Mouse (Mus musculus) midbrain, postnatal 0 days (tissue): Measurements from ENCODE around the gene Fh1. TPM values are rescaled to one million over a fixed set of nuclear protein-coding genes. Genes with fewer than 3 reads are reported as not detected.

ENCODE experiments used
- ATAC-seq: fragments of 200-750 bp; cut with Nextera tagmentation; 2 replicates; pipeline ENCODE4 v1.8.0; 2017; ENCODE audit warnings: moderate number of reproducible peaks, mild to moderate bottlenecking, moderate TSS enrichment, moderate library complexity; ENCODE audit not compliant: low FRiP score
- DNase-seq: peaks from one replicate; pipeline ENCODE4 v3.0.0-alpha.2; 2015; ENCODE audit warnings: low spot score
- H3K27ac ChIP-seq: fragments of 300-500 bp; sonication (generic); 2 replicates; pipeline ENCODE4 v1.5.1; 2014; ENCODE audit warnings: low read depth, mild to moderate bottlenecking, low read length, mixed read lengths
- H3K27me3 ChIP-seq: fragments of 300-500 bp; sonication (generic); 2 replicates; pipeline ENCODE4 v1.6.1; 2014; ENCODE audit warnings: low read length, control low read depth, mixed read lengths; ENCODE audit not compliant: insufficient read depth
- H3K36me3 ChIP-seq: fragments of 300-500 bp; sonication (generic); 2 replicates; pipeline ENCODE4 v1.6.1; 2014; ENCODE audit warnings: low read length, control low read depth, mixed read lengths; ENCODE audit not compliant: insufficient read depth
- H3K4me1 ChIP-seq: fragments of 300-500 bp; sonication (generic); 2 replicates; pipeline ENCODE4 v1.6.1; 2014; ENCODE audit warnings: mild to moderate bottlenecking, control low read depth, antibody characterized with exemption, low read length, mixed read lengths; ENCODE audit not compliant: insufficient read depth
- H3K4me2 ChIP-seq: fragments of 300-500 bp; sonication (generic); 2 replicates; pipeline ENCODE4 v1.6.1; 2014; ENCODE audit warnings: low read depth, mild to moderate bottlenecking, low read length, mixed read lengths; ENCODE audit not compliant: poor library complexity, severe bottlenecking
- H3K4me3 ChIP-seq: fragments of 300-500 bp; sonication (generic); 2 replicates; pipeline ENCODE4 v1.5.1; 2014; ENCODE audit warnings: low read depth, mild to moderate bottlenecking, low read length, moderate library complexity
- H3K9ac ChIP-seq: fragments of 300-500 bp; sonication (generic); replicated peaks from 2 replicates; pipeline ENCODE4 v1.6.1; 2014; ENCODE audit warnings: mild to moderate bottlenecking, low read length, moderate library complexity, mixed read lengths; ENCODE audit not compliant: poor library complexity, severe bottlenecking
- H3K9me3 ChIP-seq: fragments of 300-500 bp; sonication (generic); 2 replicates; pipeline ENCODE4 v1.6.1; 2016; ENCODE audit warnings: low read length, control low read depth
- CTCF ChIP-seq: IDR thresholded peaks from 2 replicates; pipeline ENCODE4 v1.5.1; 2016; ENCODE audit warnings: antibody characterized with exemption, mild to moderate bottlenecking
- WGBS: fragments of 180-500 bp; shearing (Covaris S2); extraction: QIAGEN DNeasy Blood & Tissue Kit; methylation state at CpG from one replicate; pipeline ENCODE4 v1.1.7; 2014; 5-methylcytosine and 5-hydroxymethylcytosine counted together
- polyA plus RNA-seq: library from polyadenylated mRNA; unstranded; fragments of >200 nt; fragmentation: Nextera tagmentation; extraction: Ambion mirVana; gene quantifications from 2 replicates; pipeline ENCODE4 v1.2.1, GENCODE M21; 2015
- total RNA-seq: library from RNA; depleted of rRNA; stranded (reverse); fragments of >200 nt; gene quantifications from 2 replicates; pipeline ENCODE4 v1.2.3, GENCODE M21; 2014; rRNA removed

The Fh1 gene
- total RNA-seq (48.8 and 59.2 TPM in 2 replicates), polyA plus RNA-seq (95.0 and 102 TPM in 2 replicates)

DNA sequence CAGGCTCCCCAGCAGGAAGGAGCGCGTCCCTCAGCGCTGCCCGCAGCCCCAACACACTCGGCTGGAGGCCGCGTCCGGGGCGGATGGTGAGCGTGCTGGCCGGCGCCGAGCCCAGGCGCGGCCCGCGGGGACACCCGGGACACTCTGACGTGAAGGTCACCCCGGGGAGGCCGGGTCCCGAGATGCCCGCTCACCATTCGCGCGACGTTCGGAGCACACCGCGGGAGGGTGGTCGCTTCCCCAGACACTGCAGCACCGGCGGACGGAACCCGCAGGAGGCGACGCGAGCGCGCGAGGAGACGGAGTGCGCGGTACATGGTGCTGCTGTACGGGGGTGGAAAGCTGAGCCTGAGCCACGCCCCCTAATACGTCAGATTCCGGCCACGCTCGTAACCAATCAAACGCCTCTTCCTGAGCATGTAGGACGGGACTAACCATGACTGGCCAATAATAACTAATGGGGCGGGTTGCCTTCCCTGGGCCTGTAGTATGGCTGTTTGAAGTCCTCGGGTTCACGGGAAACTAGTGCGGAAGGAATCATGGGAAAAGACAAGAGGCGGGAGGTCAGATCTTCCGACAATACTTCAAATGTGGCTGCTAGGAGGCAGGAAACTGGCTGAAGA, at the start of gene Fh1:
Gene Fh1, minus strand, starts transcription at position 379 of the 623 bp plus-strand sequence.
- no peaks in the 10 kb centered on the region for H3K36me3 ChIP-seq
- WGBS: under 1% methylated on average over 58 of the region's 58 CpGs
- TF ChIP-seq CTCF: no peak; the same call in 1 of the 2 replicates

GRCm38 (mm10) chr1:175675116-175675515, 49.7 kb upstream of the Fh1 start:
- H3K27ac ChIP-seq: no peak overlapping the region
- no peaks in the 10 kb centered on the region for H3K36me3 ChIP-seq
- H3K27me3 ChIP-seq: no peaks in the 10 kb centered on the region
- no peaks in the 10 kb centered on the region for H3K9me3 ChIP-seq
- H3K4me2 ChIP-seq: no peak overlapping the region
- TF ChIP-seq CTCF: no peak
- ATAC-seq: no peak
- H3K9ac ChIP-seq: no peak overlapping the region
- H3K4me1 ChIP-seq: no peaks in the 10 kb centered on the region
- DNase-seq: no peak
- H3K4me3 ChIP-seq: no peak overlapping the region
- WGBS: 84% methylated on average over 6 of the region's 6 CpGs

More for the DNA sequence above, at the start of gene Fh1:
- Histone ChIP-seq H3K27me3 (no peaks in the 10 kb centered on the region), H3K9ac (peak within 1 kb of the TSS; percentile 97), H3K4me1 (peaks cover 4% of the 10 kb centered on the region; the same call in 1 of the 2 replicates), H3K27ac (peak within 1 kb of the TSS; percentile 80), H3K9me3 (no peaks in the 10 kb centered on the region), H3K4me2 (peak within 1 kb of the TSS; percentile 91), H3K4me3 (peak within 1 kb of the TSS; percentile 95)
- ATAC-seq (peak; percentile 100), DNase-seq (peak; percentile 99)

- Histone ChIP-seq H3K27me3 (no peaks in the 10 kb centered on the region), H3K9ac (no peak overlapping the region), H3K4me1 (no peaks in the 10 kb centered on the region), H3K9me3 (no peaks in the 10 kb centered on the region), H3K4me2 (no peak overlapping the region), H3K4me3 (no peak overlapping the region), H3K36me3 (no peaks in the 10 kb centered on the region), H3K27ac (no peak overlapping the region)
- DNase-seq (no peak), ATAC-seq (no peak)
- TF ChIP-seq CTCF: no peak
- 82% methylated on average over 7 of the region's 7 CpGs for WGBS
Observed at GRCm38 (mm10) chr1:175673563-175674325, 48.3 kb upstream of the Fh1 start.

GRCm38 (mm10) chr1:175671626-175672025, 46.2 kb upstream of the Fh1 start:
- Histone ChIP-seq H3K4me1 (no peaks in the 10 kb centered on the region), H3K4me2 (no peak overlapping the region), H3K9ac (no peak overlapping the region), H3K27me3 (no peaks in the 10 kb centered on the region), H3K4me3 (no peak overlapping the region), H3K36me3 (no peaks in the 10 kb centered on the region), H3K9me3 (no peaks in the 10 kb centered on the region), H3K27ac (no peak overlapping the region)
- DNase-seq (peak; percentile 54), ATAC-seq (no peak)
- TF ChIP-seq CTCF: peak; percentile 69
- 29% methylated on average over 1 of the region's 1 CpGs for WGBS

DNA sequence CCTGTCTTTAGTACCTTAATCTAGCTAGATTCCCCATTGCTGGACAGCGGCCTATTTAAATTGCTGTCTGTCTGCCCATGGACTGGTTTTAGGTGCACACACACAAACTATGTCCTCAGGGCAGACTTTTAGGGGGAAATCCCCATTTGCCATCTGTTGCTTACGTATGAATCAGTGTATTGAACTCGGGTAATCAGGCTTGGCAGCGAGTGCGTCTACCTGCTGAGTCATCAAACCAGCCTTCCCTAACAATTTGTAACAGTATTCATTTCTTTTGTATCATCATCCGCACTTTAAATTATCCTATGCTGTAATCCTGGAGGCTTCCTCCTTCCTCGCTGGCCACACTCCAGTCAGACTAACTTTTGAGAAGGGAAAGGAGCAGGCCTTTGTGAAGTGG, 44.6 kb upstream of the Fh1 start:
- H3K4me2 ChIP-seq: no peak overlapping the region
- 66% methylated on average over 7 of the region's 7 CpGs for WGBS
- H3K4me1 ChIP-seq: no peaks in the 10 kb centered on the region
- TF ChIP-seq CTCF: no peak
- no peak for ATAC-seq
- H3K36me3 ChIP-seq: no peaks in the 10 kb centered on the region
- H3K27ac ChIP-seq: no peak overlapping the region
- DNase-seq: no peak
- H3K9me3 ChIP-seq: no peaks in the 10 kb centered on the region
- H3K4me3 ChIP-seq: no peak overlapping the region
- H3K9ac ChIP-seq: no peak overlapping the region
- no peaks in the 10 kb centered on the region for H3K27me3 ChIP-seq

DNA sequence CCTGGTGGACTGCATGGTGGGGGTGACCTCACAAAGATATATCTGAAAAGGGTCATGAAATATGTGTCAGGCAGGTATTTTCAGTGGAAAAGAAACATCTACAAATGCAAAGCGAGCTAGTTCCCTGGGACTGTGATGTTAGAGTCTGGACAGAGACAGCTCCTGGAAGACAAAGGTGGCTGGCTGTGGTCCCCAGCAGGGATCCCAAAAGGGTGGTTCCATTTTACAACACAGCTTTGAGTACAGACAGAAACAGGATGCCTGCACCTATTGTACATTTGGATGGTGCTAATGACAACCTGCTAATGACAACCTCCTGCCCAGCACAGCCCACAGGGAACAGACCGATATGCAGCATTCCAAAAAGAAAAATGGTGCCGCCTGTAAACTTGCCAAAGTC, 44.0 kb upstream of the Fh1 start:
- H3K9ac ChIP-seq: no peak overlapping the region
- H3K27ac ChIP-seq: no peak overlapping the region
- H3K4me3 ChIP-seq: no peak overlapping the region
- H3K36me3 ChIP-seq: no peaks in the 10 kb centered on the region
- no peak for ATAC-seq
- no peaks in the 10 kb centered on the region for H3K27me3 ChIP-seq
- WGBS: 89% methylated on average over 3 of the region's 3 CpGs
- no peak for DNase-seq
- H3K4me1 ChIP-seq: no peaks in the 10 kb centered on the region
- H3K4me2 ChIP-seq: no peak overlapping the region
- H3K9me3 ChIP-seq: no peaks in the 10 kb centered on the region
- no peak for TF ChIP-seq CTCF
